Mouse (Mus musculus): Measurements from ENCODE around the gene Cbx1.

The Cbx1 gene

DNA sequence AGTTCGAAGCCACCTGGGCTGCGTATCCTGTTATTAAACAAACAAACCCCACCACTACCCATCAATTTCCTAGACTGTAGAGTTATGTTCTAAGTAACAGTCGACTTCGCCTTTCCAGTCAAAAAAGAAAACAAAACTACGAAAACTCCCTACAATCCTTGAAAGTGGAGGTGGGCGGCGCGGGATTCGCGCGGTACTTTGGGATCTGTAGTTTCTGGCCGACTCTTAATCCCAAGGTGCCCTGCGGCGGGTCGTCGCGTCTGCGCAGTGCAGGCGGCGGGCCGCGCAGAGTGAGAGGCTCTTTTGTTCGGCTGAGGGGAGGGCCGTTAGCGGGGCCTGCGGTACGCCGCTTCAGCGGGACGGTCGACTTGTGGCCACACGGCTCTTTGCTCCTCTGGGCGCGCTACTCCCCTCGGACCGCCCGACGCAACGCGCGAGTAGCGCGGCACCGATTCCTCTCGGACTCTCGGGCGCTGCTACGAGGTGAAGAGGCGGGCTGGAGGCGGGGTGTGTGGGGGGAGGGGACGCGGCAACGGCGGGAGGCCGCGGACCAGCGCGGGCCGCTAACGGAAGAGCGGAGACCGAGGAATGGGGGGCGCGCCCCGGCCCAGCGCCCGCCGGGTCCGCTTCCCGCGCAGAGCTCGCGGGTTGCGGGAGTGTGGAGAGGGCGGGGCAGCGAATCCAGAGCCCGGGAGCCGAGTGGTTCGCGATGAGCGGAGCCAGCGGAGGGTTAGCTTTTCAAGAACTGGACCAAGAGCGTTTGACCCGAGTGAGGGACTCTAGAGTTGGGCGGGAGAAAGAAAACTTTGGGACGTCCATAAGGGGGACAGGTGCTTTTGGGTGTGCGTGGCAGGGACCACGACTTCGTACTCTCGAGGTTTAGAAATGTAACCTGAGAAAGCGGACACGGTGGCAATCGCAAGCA is at the start of gene Cbx1:
Gene Cbx1 (plus strand): TSS at position 257 of the 925 bp plus-strand sequence.
- in situ Hi-C loops (cut with MboI; ENCODE audit: unreplicated experiment in 2 of 2), result no loop called here

DNA sequence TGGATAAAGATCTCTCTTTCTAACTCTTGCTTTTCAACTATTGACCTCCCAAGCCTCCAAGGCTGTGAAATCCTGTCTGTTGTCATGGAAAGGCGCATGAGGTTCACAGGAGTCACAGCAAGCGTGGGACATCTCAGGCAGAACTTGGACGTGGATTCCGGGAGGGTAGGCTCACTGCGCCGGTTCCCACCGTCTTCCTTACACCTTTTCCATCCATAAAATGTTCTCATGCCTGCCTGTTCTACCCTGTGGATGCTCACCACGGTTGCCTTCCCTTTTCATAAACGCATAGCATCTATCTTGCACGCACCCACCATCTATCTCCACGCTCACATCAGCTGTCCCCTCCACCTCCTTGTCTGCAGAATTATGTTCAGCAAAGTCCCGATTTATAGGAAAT is 48.1 kb upstream of the Cbx1 start:
- in situ Hi-C loops (cut with MboI; ENCODE audit: unreplicated experiment in 2 of 2), result no loop called here

GRCm38 (mm10) chr11:96741995-96742394 is 46.9 kb upstream of the Cbx1 start:
- in situ Hi-C loops (cut with MboI; ENCODE audit: unreplicated experiment in 2 of 2), result no loop called here

DNA sequence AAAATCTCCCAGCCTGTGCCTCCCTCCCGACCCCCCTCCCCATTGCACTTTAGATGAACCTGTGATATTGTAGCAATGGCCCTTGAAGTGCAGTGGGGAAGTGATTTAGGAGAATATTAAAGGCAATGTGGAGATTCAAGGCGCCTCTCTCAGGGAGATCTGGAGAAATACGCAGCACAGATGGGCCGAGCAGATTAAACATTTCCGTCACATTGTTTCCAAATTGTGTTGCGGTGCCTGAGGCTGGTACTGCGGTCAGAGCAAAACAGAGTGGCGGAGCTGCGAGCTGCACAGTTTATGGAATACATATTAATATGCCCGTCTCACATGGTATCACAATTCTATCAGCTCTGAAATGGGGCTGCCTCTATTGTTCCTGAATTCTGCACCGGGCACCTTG is 45.9 kb upstream of the Cbx1 start:
- in situ Hi-C loops (cut with MboI; ENCODE audit: unreplicated experiment in 2 of 2), result no loop called here

- in situ Hi-C loops (cut with MboI; ENCODE audit: unreplicated experiment in 2 of 2), result no loop called here
These were observed 45.0 kb upstream of the Cbx1 start for GRCm38 (mm10) chr11:96743891-96744290.

GRCm38 (mm10) chr11:96746648-96747047 is 42.3 kb upstream of the Cbx1 start:
- in situ Hi-C loops (cut with MboI; ENCODE audit: unreplicated experiment in 2 of 2), result no loop called here

GRCm38 (mm10) chr11:96747555-96747954 is 41.4 kb upstream of the Cbx1 start:
- in situ Hi-C loops (cut with MboI; ENCODE audit: unreplicated experiment in 2 of 2), result no loop called here

DNA sequence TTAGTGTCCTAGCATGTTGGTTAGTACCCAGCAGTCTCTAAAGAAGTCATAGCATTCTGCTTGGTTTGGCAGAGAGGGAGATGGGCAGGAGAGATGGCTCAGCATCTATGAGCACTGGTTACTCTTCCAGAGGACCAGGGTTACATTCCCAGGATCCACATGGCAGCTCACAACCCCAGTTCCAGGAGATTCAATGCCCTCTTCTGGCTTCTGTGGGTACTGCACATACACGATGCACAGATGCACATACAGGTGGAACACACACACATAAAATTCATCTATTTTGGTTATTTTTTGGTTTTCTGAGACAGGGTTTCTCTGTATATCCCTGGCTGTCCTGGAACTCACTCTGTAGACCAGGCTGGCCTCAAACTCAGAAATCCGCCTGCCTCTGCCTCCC is 33.6 kb upstream of the Cbx1 start:
- in situ Hi-C loops (cut with MboI; ENCODE audit: unreplicated experiment in 2 of 2), result loop anchor here (5.0 to 25.0 kb wide), 3 partner anchors 107 to 470 kb away; partner anchors contain the start of genes Hoxb7 (in 2 of the 2), Hoxb8 (in 2 of the 2) and Hoxb6 (in 1 of the 2)

DNA sequence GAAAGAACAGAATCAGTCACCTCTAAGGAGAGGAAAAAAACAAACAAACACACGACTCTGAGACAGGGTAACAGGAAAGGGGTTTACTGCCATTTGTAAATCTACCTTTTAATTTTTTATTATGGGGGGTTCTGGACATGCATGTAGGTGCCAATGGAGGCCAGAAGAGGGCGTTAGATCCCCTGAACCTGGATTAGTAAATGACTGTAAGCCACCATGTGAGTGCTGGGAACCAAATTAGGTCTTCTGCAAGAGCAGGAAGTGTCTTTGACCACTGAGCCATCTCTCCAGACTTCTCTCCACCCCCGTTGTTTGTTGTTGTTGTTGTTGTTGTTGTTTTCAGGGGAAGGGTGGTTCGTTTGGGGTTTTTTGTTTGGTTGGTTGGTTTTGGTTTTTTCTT is 31.5 kb upstream of the Cbx1 start:
- in situ Hi-C loops (cut with MboI; ENCODE audit: unreplicated experiment in 2 of 2), result loop anchor here (5.0 to 25.0 kb wide), 3 partner anchors 105 to 473 kb away; partner anchors contain the start of genes Hoxb7 (in 2 of the 2), Hoxb8 (in 2 of the 2) and Hoxb6 (in 1 of the 2)

DNA sequence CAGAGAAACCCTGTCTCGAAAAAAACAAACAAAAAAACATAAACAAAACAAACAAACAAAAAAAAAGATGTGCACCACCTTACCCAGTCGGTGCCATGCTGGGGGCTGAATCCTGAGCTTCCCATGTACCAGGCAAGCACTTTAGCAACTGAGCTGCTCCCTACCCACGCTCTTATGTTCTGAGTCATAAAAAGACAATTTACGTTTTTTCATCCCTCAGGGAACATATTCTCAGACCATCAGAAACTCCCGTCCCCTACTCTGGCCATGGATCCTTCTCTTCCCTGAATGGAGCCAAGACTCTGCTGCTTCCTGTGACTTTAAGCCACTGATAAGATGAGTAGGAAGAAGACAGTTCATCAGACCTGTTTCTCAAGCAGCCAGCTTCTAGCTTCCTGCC is 30.5 kb upstream of the Cbx1 start:
- in situ Hi-C loops (cut with MboI; ENCODE audit: unreplicated experiment in 2 of 2), result loop anchor here (5.0 to 25.0 kb wide), 3 partner anchors 104 to 474 kb away; partner anchors contain the start of genes Hoxb7 (in 2 of the 2), Hoxb8 (in 2 of the 2) and Hoxb6 (in 1 of the 2)

- in situ Hi-C loops (cut with MboI; ENCODE audit: unreplicated experiment in 2 of 2), result loop anchor here (5.0 to 25.0 kb wide), 2 partner anchors 102 to 473 kb away; partner anchors contain the start of genes Hoxb6 (in 1 of the 2), Hoxb7 (in 1 of the 2) and Hoxb8 (in 1 of the 2)
These were observed 28.9 kb upstream of the Cbx1 start for GRCm38 (mm10) chr11:96760042-96760441.

GRCm38 (mm10) chr11:96761984-96762383 is 26.9 kb upstream of the Cbx1 start:
- in situ Hi-C loops (cut with MboI; ENCODE audit: unreplicated experiment in 2 of 2), result loop anchor here (5.0 to 25.0 kb wide), 2 partner anchors 100 to 475 kb away; partner anchors contain the start of genes Hoxb6 (in 1 of the 2), Hoxb7 (in 1 of the 2) and Hoxb8 (in 1 of the 2)

- in situ Hi-C loops (cut with MboI; ENCODE audit: unreplicated experiment in 2 of 2), result loop anchor here (5.0 to 25.0 kb wide), 2 partner anchors 99 to 476 kb away; partner anchors contain the start of genes Hoxb6 (in 1 of the 2), Hoxb7 (in 1 of the 2) and Hoxb8 (in 1 of the 2)
These were observed 26.0 kb upstream of the Cbx1 start for GRCm38 (mm10) chr11:96762742-96763470.

- in situ Hi-C loops (cut with MboI; ENCODE audit: unreplicated experiment in 2 of 2), result loop anchor here (5.0 to 25.0 kb wide), 2 partner anchors 98 to 477 kb away; partner anchors contain the start of genes Hoxb6 (in 1 of the 2), Hoxb7 (in 1 of the 2) and Hoxb8 (in 1 of the 2)
These were observed 24.2 kb upstream of the Cbx1 start for GRCm38 (mm10) chr11:96764511-96765350.

GRCm38 (mm10) chr11:96765645-96766044 is 23.3 kb upstream of the Cbx1 start:
- in situ Hi-C loops (cut with MboI; ENCODE audit: unreplicated experiment in 2 of 2), result loop anchor here in 1 of 2 experiments (25.0 kb wide), 1 partner anchor 478 kb away; the partner anchor contains the start of genes Hoxb6, Hoxb7 and Hoxb8

DNA sequence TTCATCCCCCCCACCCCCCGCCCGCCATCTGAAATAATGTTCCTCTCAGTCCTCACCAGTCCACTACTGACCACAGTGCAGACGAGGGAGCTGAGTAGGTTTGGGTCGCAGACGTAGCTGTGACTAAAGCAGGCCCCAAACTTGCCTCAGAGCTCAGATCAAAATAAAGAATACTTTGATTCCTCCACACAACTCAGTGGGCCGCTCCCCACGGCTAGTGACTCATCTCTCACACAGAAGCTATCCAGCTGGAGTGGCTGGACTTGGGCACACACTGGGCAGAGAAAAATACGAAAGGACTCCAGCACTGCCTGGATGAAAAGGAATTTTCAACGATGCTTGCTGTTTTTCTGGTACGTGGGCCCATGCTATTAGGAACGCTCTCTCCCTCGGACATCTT is 22.4 kb upstream of the Cbx1 start:
- in situ Hi-C loops (cut with MboI; ENCODE audit: unreplicated experiment in 2 of 2), result loop anchor here in 1 of 2 experiments (25.0 kb wide), 1 partner anchor 479 kb away; the partner anchor contains the start of genes Hoxb6, Hoxb7 and Hoxb8

GRCm38 (mm10) chr11:96767096-96767495 is 21.8 kb upstream of the Cbx1 start:
- in situ Hi-C loops (cut with MboI; ENCODE audit: unreplicated experiment in 2 of 2), result loop anchor here in 1 of 2 experiments (25.0 kb wide), 1 partner anchor 480 kb away; the partner anchor contains the start of genes Hoxb6, Hoxb7 and Hoxb8

GRCm38 (mm10) chr11:96768240-96768639 is 20.7 kb upstream of the Cbx1 start:
- in situ Hi-C loops (cut with MboI; ENCODE audit: unreplicated experiment in 2 of 2), result loop anchor here in 1 of 2 experiments (25.0 kb wide), 1 partner anchor 481 kb away; the partner anchor contains the start of genes Hoxb6, Hoxb7 and Hoxb8

All from v-Abl transformed pro-B cells (cell line).